Mouse (Mus musculus): ENCODE results near the gene Tmem91. TPM values are rescaled to one million over a fixed set of nuclear protein-coding genes. Genes with fewer than 3 reads are reported as not detected.
"Not testable (repeated sequence)": the region's sequence is repeated elsewhere in the genome, so short reads cannot be mapped to it uniquely, and the experiment has no call there.

The Tmem91 gene
- 1.6 and 2.2 TPM in 2 replicates for polyA plus RNA-seq (2014; fragmentation: Nextera tagmentation; extraction: Ambion mirVana)

DNA sequence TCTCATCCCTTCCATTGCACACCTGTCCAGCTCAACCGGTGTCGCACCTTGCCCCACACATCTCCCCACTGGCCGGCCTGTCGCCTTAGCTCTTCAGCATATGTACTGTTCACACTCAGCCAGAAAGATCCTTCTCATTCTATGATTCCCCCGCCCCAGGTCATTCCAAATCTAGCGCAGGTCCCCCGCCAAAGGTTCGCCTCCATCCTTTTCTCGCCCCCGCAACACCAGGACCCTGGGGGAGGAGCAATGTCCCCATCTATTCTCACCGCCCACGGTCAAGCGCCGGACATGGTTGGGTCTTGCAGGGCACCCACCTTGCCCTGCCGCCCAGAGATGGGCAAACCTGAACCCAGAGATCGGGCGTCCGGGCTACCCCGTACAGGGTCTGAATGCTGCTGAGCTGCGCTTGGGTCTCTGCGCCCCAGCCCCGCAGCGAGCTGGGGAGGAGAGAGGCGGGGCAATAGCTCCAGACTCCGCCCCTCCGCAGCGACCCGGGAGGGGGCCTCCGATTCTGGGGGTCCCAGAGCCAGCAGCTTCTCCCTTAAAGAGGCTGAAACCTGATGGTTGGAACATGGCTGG lies at the start of gene Tmem91:
Tmem91 (minus strand) TSS at position 448 of the 582 bp plus-strand sequence.
- no peak within 1 kb of the TSS for H3K27ac ChIP-seq (ENCODE audit: low read depth, low read length)
- peak within 1 kb of the TSS; percentile 8; the same call in 1 of the 2 replicates for H3K4me3 ChIP-seq (ENCODE audit: low read depth, low read length)
- H3K4me1 ChIP-seq (replicated peaks; ENCODE audit: control insufficient read depth, insufficient read depth, low read length) = no peaks in the 10 kb centered on the region; the same call in 1 of the 2 replicates
- peaks cover 36% of the 10 kb centered on the region for H3K27me3 ChIP-seq (ENCODE audit: control insufficient read depth, insufficient read depth, low read length)
- ATAC-seq (ENCODE audit: low FRiP score) = peak; percentile 54; the same call in 1 of the 2 replicates
- no peaks in the 10 kb centered on the region for H3K9me3 ChIP-seq (ENCODE audit: control insufficient read depth, low read length)
- H3K36me3 ChIP-seq (ENCODE audit: control insufficient read depth, insufficient read depth, low read length) = no peaks in the 10 kb centered on the region
- H3K9ac ChIP-seq (ENCODE audit: low read depth, low read length) = peak within 1 kb of the TSS; percentile 17; the same call in 1 of the 2 replicates
- WGBS = 1% methylated on average over 29 of the region's 29 CpGs
- peak within 1 kb of the TSS; percentile 32 for H3K4me2 ChIP-seq (replicated peaks; ENCODE audit: low read depth, low read length)
- DNase-seq (ENCODE audit: low spot score) = peak; percentile 10

GRCm38 (mm10) chr7:25721776-25722175 lies 46.8 kb upstream of the Tmem91 start:
- H3K9ac ChIP-seq (ENCODE audit: low read depth, low read length); DNase-seq (ENCODE audit: low spot score); ATAC-seq (ENCODE audit: low FRiP score); H3K9me3 ChIP-seq (ENCODE audit: control insufficient read depth, low read length); H3K4me2 ChIP-seq (replicated peaks; ENCODE audit: low read depth, low read length); H3K4me3 ChIP-seq (ENCODE audit: low read depth, low read length); H3K4me1 ChIP-seq (replicated peaks; ENCODE audit: control insufficient read depth, insufficient read depth, low read length); H3K27ac ChIP-seq (ENCODE audit: low read depth, low read length); H3K27me3 ChIP-seq (ENCODE audit: control insufficient read depth, insufficient read depth, low read length): not testable (repeated sequence)
- H3K36me3 ChIP-seq (ENCODE audit: control insufficient read depth, insufficient read depth, low read length) = peaks cover 33% of the 10 kb centered on the region

GRCm38 (mm10) chr7:25720760-25721159 lies 45.8 kb upstream of the Tmem91 start:
- WGBS = 90% methylated on average over 5 of the region's 5 CpGs
- H3K27ac ChIP-seq (ENCODE audit: low read depth, low read length) = no peak overlapping the region
- no peaks in the 10 kb centered on the region for H3K9me3 ChIP-seq (ENCODE audit: control insufficient read depth, low read length)
- no peak overlapping the region for H3K4me3 ChIP-seq (ENCODE audit: low read depth, low read length)
- H3K4me2 ChIP-seq (replicated peaks; ENCODE audit: low read depth, low read length) = no peak overlapping the region
- H3K36me3 ChIP-seq (ENCODE audit: control insufficient read depth, insufficient read depth, low read length) = peaks cover 28% of the 10 kb centered on the region
- H3K4me1 ChIP-seq (replicated peaks; ENCODE audit: control insufficient read depth, insufficient read depth, low read length) = peaks cover 3% of the 10 kb centered on the region; the same call in 1 of the 2 replicates
- no peak for ATAC-seq (ENCODE audit: low FRiP score)
- no peaks in the 10 kb centered on the region for H3K27me3 ChIP-seq (ENCODE audit: control insufficient read depth, insufficient read depth, low read length)
- no peak overlapping the region for H3K9ac ChIP-seq (ENCODE audit: low read depth, low read length)
- DNase-seq (ENCODE audit: low spot score) = no peak

GRCm38 (mm10) chr7:25719761-25720610 lies 45.0 kb upstream of the Tmem91 start:
- ATAC-seq (ENCODE audit: low FRiP score) = peak; percentile 55; the same call in 1 of the 2 replicates
- no peaks in the 10 kb centered on the region for H3K27me3 ChIP-seq (ENCODE audit: control insufficient read depth, insufficient read depth, low read length)
- no peak overlapping the region for H3K4me2 ChIP-seq (replicated peaks; ENCODE audit: low read depth, low read length)
- H3K4me1 ChIP-seq (replicated peaks; ENCODE audit: control insufficient read depth, insufficient read depth, low read length) = peaks cover 3% of the 10 kb centered on the region; the same call in 1 of the 2 replicates
- no peak overlapping the region for H3K9ac ChIP-seq (ENCODE audit: low read depth, low read length)
- no peak overlapping the region; the same call in 1 of the 2 replicates for H3K4me3 ChIP-seq (ENCODE audit: low read depth, low read length)
- peak; percentile 89 for DNase-seq (ENCODE audit: low spot score)
- H3K27ac ChIP-seq (ENCODE audit: low read depth, low read length) = no peak overlapping the region
- H3K36me3 ChIP-seq (ENCODE audit: control insufficient read depth, insufficient read depth, low read length) = peaks cover 29% of the 10 kb centered on the region
- 65% methylated on average over 10 of the region's 10 CpGs for WGBS
- H3K9me3 ChIP-seq (ENCODE audit: control insufficient read depth, low read length) = no peaks in the 10 kb centered on the region

DNA sequence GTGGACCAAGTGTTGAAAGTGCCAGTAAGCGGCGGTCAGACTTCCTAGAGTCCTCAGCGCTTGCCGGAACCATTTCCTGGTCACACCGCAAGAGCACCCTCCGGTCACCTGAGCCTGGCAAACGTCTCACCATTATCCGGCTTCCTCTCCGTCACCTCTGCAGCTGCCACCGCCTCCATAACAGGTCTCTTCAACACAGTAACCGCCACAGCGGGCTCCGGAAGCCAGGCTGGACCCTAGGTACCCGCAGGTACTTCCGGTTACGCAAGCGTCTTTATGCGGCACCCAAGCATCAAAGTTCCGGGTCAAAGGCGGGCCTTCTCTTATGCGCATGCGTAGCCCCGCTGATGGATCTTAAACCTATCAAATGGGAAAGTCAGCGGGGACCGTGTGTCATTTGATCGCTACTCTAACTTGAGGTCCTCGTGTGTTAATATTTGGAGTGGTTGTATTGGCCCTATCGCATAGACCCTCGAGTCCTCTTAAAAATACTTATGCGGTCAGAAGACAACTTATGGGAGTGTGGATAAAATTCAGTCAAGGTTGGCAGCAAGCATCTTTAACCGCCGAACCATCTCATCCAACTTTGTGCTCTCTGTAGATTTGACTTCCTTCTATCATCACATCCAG lies 43.9 kb upstream of the Tmem91 start, which contains the start of gene Ccdc97:
Ccdc97 (minus strand) TSS at position 301 of the 630 bp plus-strand sequence.
- ATAC-seq (ENCODE audit: low FRiP score) (peak; percentile 82), DNase-seq (ENCODE audit: low spot score) (peak; percentile 95)
- 5% methylated on average over 32 of the region's 32 CpGs for WGBS
- peak within 1 kb of the TSS; percentile 74 for H3K4me2 ChIP-seq (replicated peaks; ENCODE audit: low read depth, low read length)
- H3K9me3 ChIP-seq (ENCODE audit: control insufficient read depth, low read length) = no peaks in the 10 kb centered on the region
- peak within 1 kb of the TSS; percentile 65; the same call in 1 of the 2 replicates for H3K27ac ChIP-seq (ENCODE audit: low read depth, low read length)
- peak within 1 kb of the TSS; percentile 81 for H3K9ac ChIP-seq (ENCODE audit: low read depth, low read length)
- peaks cover 3% of the 10 kb centered on the region; the same call in 1 of the 2 replicates for H3K4me1 ChIP-seq (replicated peaks; ENCODE audit: control insufficient read depth, insufficient read depth, low read length)
- no peaks in the 10 kb centered on the region for H3K27me3 ChIP-seq (ENCODE audit: control insufficient read depth, insufficient read depth, low read length)
- peak within 1 kb of the TSS; percentile 75 for H3K4me3 ChIP-seq (ENCODE audit: low read depth, low read length)
- peaks cover 26% of the 10 kb centered on the region for H3K36me3 ChIP-seq (ENCODE audit: control insufficient read depth, insufficient read depth, low read length)

DNA sequence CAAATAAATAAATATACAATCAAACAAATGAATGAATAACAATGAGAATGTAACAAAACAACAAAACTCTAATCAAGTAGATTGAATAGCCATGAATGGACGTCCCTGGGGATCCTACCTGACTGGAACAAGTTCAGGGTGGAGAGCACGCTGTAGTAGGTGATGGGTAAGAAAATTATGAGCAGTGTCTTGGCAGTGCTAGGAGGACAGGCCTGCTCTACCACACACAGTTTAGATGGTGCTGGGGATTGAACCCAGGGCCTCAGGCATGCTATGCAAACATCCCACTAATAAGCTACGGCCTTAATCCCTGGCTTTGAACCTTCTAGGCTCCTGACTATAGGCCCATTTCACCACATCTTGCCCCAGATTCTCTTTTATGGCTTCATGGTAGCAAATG lies 42.5 kb upstream of the Tmem91 start:
- Histone ChIP-seq H3K4me1 (replicated peaks; ENCODE audit: control insufficient read depth, insufficient read depth, low read length) (peaks cover 3% of the 10 kb centered on the region; the same call in 1 of the 2 replicates), H3K9me3 (ENCODE audit: control insufficient read depth, low read length) (no peaks in the 10 kb centered on the region), H3K4me2 (replicated peaks; ENCODE audit: low read depth, low read length) (no peak overlapping the region; the same call in 1 of the 2 replicates), H3K9ac (ENCODE audit: low read depth, low read length) (no peak overlapping the region), H3K27me3 (ENCODE audit: control insufficient read depth, insufficient read depth, low read length) (no peaks in the 10 kb centered on the region), H3K36me3 (ENCODE audit: control insufficient read depth, insufficient read depth, low read length) (peaks cover 18% of the 10 kb centered on the region), H3K27ac (ENCODE audit: low read depth, low read length) (no peak overlapping the region), H3K4me3 (ENCODE audit: low read depth, low read length) (no peak overlapping the region)
- 92% methylated on average over 3 of the region's 3 CpGs for WGBS
- ATAC-seq (ENCODE audit: low FRiP score) = no peak
- no peak for DNase-seq (ENCODE audit: low spot score)

GRCm38 (mm10) chr7:25715731-25716271 lies 40.8 kb upstream of the Tmem91 start:
- DNase-seq (ENCODE audit: low spot score) = no peak

DNA sequence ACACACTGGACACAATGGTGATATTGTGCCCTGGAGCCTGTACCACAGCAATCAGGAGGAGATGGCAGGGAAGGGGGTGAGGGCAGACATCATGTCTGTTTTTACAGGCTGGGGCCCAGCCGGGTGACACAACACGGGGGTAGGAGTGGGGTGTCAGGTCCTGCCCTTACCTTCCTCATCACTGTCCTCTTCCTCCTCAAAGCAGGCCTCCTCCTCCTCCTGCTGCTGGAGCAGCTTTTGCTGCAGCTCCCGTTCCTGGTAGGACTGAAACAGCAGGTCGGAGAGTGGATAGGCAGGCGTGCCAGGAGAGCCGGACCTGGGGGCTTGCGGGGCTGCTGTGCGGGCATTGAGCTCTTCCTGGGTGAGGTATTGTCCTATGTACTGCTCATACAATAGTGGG lies 39.6 kb upstream of the Tmem91 start:
- WGBS = 91% methylated on average over 8 of the region's 8 CpGs
- ATAC-seq (ENCODE audit: low FRiP score) = no peak
- Histone ChIP-seq H3K9me3 (ENCODE audit: control insufficient read depth, low read length) (no peaks in the 10 kb centered on the region), H3K4me1 (replicated peaks; ENCODE audit: control insufficient read depth, insufficient read depth, low read length) (peaks cover 6% of the 10 kb centered on the region; the same call in 1 of the 2 replicates), H3K4me3 (ENCODE audit: low read depth, low read length) (no peak overlapping the region), H3K9ac (ENCODE audit: low read depth, low read length) (no peak overlapping the region), H3K4me2 (replicated peaks; ENCODE audit: low read depth, low read length) (no peak overlapping the region), H3K27ac (ENCODE audit: low read depth, low read length) (no peak overlapping the region), H3K36me3 (ENCODE audit: control insufficient read depth, insufficient read depth, low read length) (peaks cover 15% of the 10 kb centered on the region), H3K27me3 (ENCODE audit: control insufficient read depth, insufficient read depth, low read length) (no peaks in the 10 kb centered on the region)
- DNase-seq (ENCODE audit: low spot score) = no peak

More at GRCm38 (mm10) chr7:25715731-25716271, 40.8 kb upstream of the Tmem91 start:
- Histone ChIP-seq H3K36me3 (ENCODE audit: control insufficient read depth, insufficient read depth, low read length) (peaks cover 15% of the 10 kb centered on the region), H3K4me1 (replicated peaks; ENCODE audit: control insufficient read depth, insufficient read depth, low read length) (peaks cover 3% of the 10 kb centered on the region; the same call in 1 of the 2 replicates), H3K9me3 (ENCODE audit: control insufficient read depth, low read length) (no peaks in the 10 kb centered on the region), H3K9ac (ENCODE audit: low read depth, low read length) (no peak overlapping the region), H3K4me3 (ENCODE audit: low read depth, low read length) (no peak overlapping the region), H3K27me3 (ENCODE audit: control insufficient read depth, insufficient read depth, low read length) (no peaks in the 10 kb centered on the region), H3K4me2 (replicated peaks; ENCODE audit: low read depth, low read length) (no peak overlapping the region), H3K27ac (ENCODE audit: low read depth, low read length) (no peak overlapping the region)
- no peak for ATAC-seq (ENCODE audit: low FRiP score)
- 96% methylated on average over 22 of the region's 22 CpGs for WGBS
